Mouse (Mus musculus) frontal cortex, postnatal 14 days (tissue): ENCODE measurements around the gene Iqschfp.

Source experiments
- DNase-seq, 2 experiments: peaks; one replicate each; pipeline ENCODE4 v3.0.0; 2022; ENCODE audit warnings: low spot score in 2 of 2

Iqschfp gene

GRCm38 (mm10) chr3:68570319-68570718 is 678.3 kb downstream of the Iqschfp start:
- no peak for DNase-seq

GRCm38 (mm10) chr3:68572249-68573225 is 680.5 kb downstream of the Iqschfp start:
- peak; percentile 78 to 81 for DNase-seq

GRCm38 (mm10) chr3:68573226-68573624 is 681.2 kb downstream of the Iqschfp start:
- no peak for DNase-seq

- no peak for DNase-seq
These were observed 682.1 kb downstream of the Iqschfp start for GRCm38 (mm10) chr3:68574097-68574496.

- no peak for DNase-seq
These were observed 682.5 kb downstream of the Iqschfp start for GRCm38 (mm10) chr3:68574565-68574964.

- no peak for DNase-seq
These were observed 683.8 kb downstream of the Iqschfp start for GRCm38 (mm10) chr3:68575636-68576340.

- peak; percentile 73 to 77 for DNase-seq
These were observed 684.4 kb downstream of the Iqschfp start for GRCm38 (mm10) chr3:68576431-68576830.

GRCm38 (mm10) chr3:68576948-68577347 is 684.9 kb downstream of the Iqschfp start:
- DNase-seq = no peak

GRCm38 (mm10) chr3:68581591-68581990 is 689.6 kb downstream of the Iqschfp start:
- no peak for DNase-seq

GRCm38 (mm10) chr3:68582103-68582740 is 690.2 kb downstream of the Iqschfp start:
- no peak for DNase-seq

- no peak for DNase-seq
These were observed 691.1 kb downstream of the Iqschfp start for GRCm38 (mm10) chr3:68583031-68583693.

GRCm38 (mm10) chr3:68583771-68584511 is 691.9 kb downstream of the Iqschfp start:
- DNase-seq = no peak

GRCm38 (mm10) chr3:68585213-68585612 is 693.2 kb downstream of the Iqschfp start:
- no peak for DNase-seq

GRCm38 (mm10) chr3:68586646-68587064 is 694.6 kb downstream of the Iqschfp start:
- DNase-seq = no peak

- DNase-seq = no peak
These were observed 695.7 kb downstream of the Iqschfp start for GRCm38 (mm10) chr3:68587567-68588245.

GRCm38 (mm10) chr3:68589220-68589840 is 697.3 kb downstream of the Iqschfp start:
- DNase-seq = no peak

GRCm38 (mm10) chr3:68590436-68590835 is 698.4 kb downstream of the Iqschfp start:
- DNase-seq = no peak

GRCm38 (mm10) chr3:68592575-68592974 is 700.5 kb downstream of the Iqschfp start:
- no peak for DNase-seq

GRCm38 (mm10) chr3:68593073-68593867 is 701.2 kb downstream of the Iqschfp start:
- no peak for DNase-seq
